Mouse (Mus musculus): ENCODE measurements around the gene Rgcc.

Rgcc gene

DNA sequence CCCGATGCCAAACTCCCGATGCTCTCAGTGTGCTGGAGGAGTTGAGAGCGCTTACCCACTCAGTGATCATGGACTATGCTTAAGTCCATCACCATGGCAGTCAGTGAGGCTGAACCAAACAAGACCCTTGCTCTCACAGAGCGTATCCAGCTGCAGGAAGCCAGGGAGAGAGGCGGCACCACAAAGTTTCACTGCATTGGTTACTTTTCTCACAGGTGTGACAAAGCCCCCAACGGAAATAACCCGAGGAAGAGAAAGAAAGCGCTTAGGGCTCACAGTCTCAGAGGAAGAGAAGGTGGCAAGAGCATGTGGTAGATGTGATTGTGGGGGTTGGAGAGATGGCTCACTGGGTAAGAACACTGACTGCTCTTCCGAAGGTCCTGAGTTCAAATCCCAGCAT lies 21.0 kb downstream of the Rgcc start:
- no peak for TF ChIP-seq CTCF (conservative IDR thresholded peaks at IDR 0.05; ENCODE audit: low read length)
- TF ChIP-seq NANOG (IDR thresholded peaks at IDR 0.05; ENCODE audit: borderline replicate concordance, low read length): no peak
- TF ChIP-seq POU5F1 (IDR thresholded peaks at IDR 0.05; ENCODE audit: borderline replicate concordance, low read length): no peak
- Histone ChIP-seq H3K4me3 (replicated peaks; ENCODE audit: low read length) (no peak overlapping the region), H3K27me3 (ENCODE audit: insufficient read depth, low read length) (no peaks in the 10 kb centered on the region), H3K36me3 (ENCODE audit: insufficient read depth, low read length) (no peaks in the 10 kb centered on the region), H3K4me1 (replicated peaks; ENCODE audit: low read depth, low read length) (peaks cover 54% of the 10 kb centered on the region), H3K9me3 (ENCODE audit: low read length) (peaks cover 5% of the 10 kb centered on the region; the same call in 1 of the 2 replicates)

DNA sequence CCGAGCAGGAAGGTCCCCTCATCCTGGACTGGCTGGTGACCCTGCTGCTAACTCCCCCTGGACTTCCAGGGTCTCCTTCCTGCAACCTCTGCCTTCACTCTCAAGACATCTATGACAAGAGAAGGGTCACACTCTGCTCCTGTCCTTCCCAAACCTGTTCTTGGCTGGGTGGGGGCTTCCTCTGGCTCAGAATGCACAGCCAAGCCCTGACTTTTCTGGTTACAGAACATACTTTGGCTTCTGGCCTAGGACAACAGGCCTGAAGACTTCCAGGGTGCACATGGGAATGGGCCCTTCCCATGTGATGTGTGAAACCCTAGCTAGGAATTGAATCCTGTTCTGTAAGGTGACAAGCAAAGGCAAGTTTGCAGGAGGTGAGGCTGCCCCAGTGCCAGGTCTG lies 22.0 kb downstream of the Rgcc start:
- TF ChIP-seq NANOG (IDR thresholded peaks at IDR 0.05; ENCODE audit: borderline replicate concordance, low read length) (no peak), POU5F1 (IDR thresholded peaks at IDR 0.05; ENCODE audit: borderline replicate concordance, low read length) (no peak), CTCF (conservative IDR thresholded peaks at IDR 0.05; ENCODE audit: low read length) (no peak)
- Histone ChIP-seq H3K4me1 (replicated peaks; ENCODE audit: low read depth, low read length) (peaks cover 55% of the 10 kb centered on the region), H3K9me3 (ENCODE audit: low read length) (peaks cover 5% of the 10 kb centered on the region; the same call in 1 of the 2 replicates), H3K36me3 (ENCODE audit: insufficient read depth, low read length) (no peaks in the 10 kb centered on the region), H3K4me3 (replicated peaks; ENCODE audit: low read length) (no peak overlapping the region), H3K27me3 (ENCODE audit: insufficient read depth, low read length) (no peaks in the 10 kb centered on the region)

DNA sequence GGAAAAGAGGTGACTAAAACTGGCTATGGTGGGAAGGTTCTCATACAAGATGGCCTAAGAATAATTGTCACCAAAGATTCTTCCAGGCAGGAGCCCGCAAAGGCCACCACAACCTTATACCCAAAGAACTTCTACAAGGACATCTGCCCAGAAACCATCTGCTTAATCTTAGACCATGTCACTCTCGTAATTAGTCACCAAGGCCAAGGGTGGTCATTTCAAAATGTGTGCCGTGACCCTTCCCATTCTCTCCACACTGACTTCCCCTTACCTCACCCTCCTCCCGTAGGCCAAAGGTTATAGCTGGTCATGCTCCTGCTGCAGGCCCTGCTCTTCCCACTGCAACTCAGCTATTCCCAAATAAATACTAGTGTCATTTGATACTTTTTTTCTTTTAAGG lies 22.5 kb downstream of the Rgcc start:
- TF ChIP-seq CTCF (conservative IDR thresholded peaks at IDR 0.05; ENCODE audit: low read length) (no peak), NANOG (IDR thresholded peaks at IDR 0.05; ENCODE audit: borderline replicate concordance, low read length) (no peak), POU5F1 (IDR thresholded peaks at IDR 0.05; ENCODE audit: borderline replicate concordance, low read length) (no peak)
- H3K27me3 ChIP-seq (ENCODE audit: insufficient read depth, low read length): no peaks in the 10 kb centered on the region
- H3K4me1 ChIP-seq (replicated peaks; ENCODE audit: low read depth, low read length): peaks cover 56% of the 10 kb centered on the region
- no peaks in the 10 kb centered on the region for H3K36me3 ChIP-seq (ENCODE audit: insufficient read depth, low read length)
- no peak overlapping the region for H3K4me3 ChIP-seq (replicated peaks; ENCODE audit: low read length)
- H3K9me3 ChIP-seq (ENCODE audit: low read length): peaks cover 5% of the 10 kb centered on the region; the same call in 1 of the 2 replicates

DNA sequence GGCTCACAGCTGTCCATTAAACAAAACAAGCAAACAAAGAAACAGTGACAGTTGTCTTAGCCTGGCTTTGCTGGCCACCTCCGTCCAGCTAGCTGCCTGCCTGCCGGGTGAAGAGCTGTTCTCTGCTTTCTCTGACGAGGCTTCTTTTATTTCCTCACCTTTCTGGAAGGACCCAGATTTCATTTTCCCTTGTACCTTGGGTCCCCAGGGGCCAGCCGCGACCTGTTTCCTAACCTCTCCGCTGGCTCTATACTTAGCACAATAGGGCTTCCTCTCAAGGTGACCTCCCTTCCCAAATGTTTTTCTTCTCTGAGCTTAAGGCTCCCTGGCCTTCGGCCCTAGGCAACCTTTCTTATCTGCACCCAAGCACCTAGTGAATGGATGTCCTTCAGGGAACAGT lies 23.5 kb downstream of the Rgcc start:
- Histone ChIP-seq H3K9me3 (ENCODE audit: low read length) (no peaks in the 10 kb centered on the region), H3K4me1 (replicated peaks; ENCODE audit: low read depth, low read length) (peaks cover 66% of the 10 kb centered on the region), H3K36me3 (ENCODE audit: insufficient read depth, low read length) (no peaks in the 10 kb centered on the region), H3K27me3 (ENCODE audit: insufficient read depth, low read length) (no peaks in the 10 kb centered on the region), H3K4me3 (replicated peaks; ENCODE audit: low read length) (peak overlapping the region; percentile 14; the same call in 1 of the 2 replicates)
- TF ChIP-seq POU5F1 (IDR thresholded peaks at IDR 0.05; ENCODE audit: borderline replicate concordance, low read length) (no peak), CTCF (conservative IDR thresholded peaks at IDR 0.05; ENCODE audit: low read length) (no peak), NANOG (IDR thresholded peaks at IDR 0.05; ENCODE audit: borderline replicate concordance, low read length) (no peak)

DNA sequence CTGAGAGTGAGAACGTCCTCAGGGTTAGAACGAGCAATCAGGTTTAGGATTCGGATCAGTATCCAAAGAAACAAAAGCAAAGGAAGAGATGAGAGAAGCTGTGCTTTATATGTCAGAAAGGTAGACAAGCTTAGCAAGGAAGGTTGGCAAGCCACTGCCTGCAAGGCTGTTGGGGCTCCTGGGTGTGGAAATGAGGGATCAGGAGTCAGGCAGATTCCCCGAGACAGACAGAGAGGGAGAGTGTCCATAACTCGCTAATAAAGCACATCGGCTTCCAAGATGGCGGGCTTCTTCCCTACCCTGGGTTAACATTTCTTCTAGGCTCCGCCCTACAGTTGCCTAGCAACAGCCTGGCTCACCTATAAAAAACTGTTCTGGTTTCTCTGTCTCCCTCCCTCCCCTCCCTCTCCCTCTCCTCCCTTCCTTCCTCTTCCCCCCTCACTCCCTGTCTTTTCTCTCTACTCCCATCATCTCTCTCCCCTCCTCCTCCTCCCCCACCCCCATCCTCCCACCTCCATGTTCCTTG lies 25.5 kb downstream of the Rgcc start:
- no peaks in the 10 kb centered on the region for H3K36me3 ChIP-seq (ENCODE audit: insufficient read depth, low read length)
- H3K27me3 ChIP-seq (ENCODE audit: insufficient read depth, low read length): no peaks in the 10 kb centered on the region
- no peak overlapping the region for H3K4me3 ChIP-seq (replicated peaks; ENCODE audit: low read length)
- peaks cover 66% of the 10 kb centered on the region for H3K4me1 ChIP-seq (replicated peaks; ENCODE audit: low read depth, low read length)
- no peaks in the 10 kb centered on the region for H3K9me3 ChIP-seq (ENCODE audit: low read length)
- no peak for TF ChIP-seq POU5F1 (IDR thresholded peaks at IDR 0.05; ENCODE audit: borderline replicate concordance, low read length)
- TF ChIP-seq NANOG (IDR thresholded peaks at IDR 0.05; ENCODE audit: borderline replicate concordance, low read length): no peak
- no peak for TF ChIP-seq CTCF (conservative IDR thresholded peaks at IDR 0.05; ENCODE audit: low read length)

DNA sequence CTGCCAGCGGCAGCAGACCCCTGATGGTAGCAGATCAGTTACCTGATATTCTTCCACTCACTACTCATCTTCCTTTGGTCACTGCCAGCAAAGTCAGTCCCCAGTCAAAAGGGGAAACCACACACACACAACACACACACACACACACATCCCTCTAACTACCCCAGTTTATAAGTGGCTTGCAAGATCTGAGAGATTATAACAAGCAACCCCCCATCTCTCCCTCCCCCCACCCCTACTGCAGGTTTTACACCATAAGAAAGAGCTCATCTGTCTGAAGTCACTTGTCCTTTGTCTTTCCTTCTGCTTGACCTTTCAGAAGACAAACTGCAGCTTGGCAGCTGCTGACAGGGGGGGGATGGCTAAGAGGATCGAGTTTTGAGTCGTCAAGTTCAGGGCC lies 26.0 kb downstream of the Rgcc start:
- Histone ChIP-seq H3K4me1 (replicated peaks; ENCODE audit: low read depth, low read length) (peaks cover 66% of the 10 kb centered on the region), H3K4me3 (replicated peaks; ENCODE audit: low read length) (no peak overlapping the region), H3K27me3 (ENCODE audit: insufficient read depth, low read length) (no peaks in the 10 kb centered on the region), H3K36me3 (ENCODE audit: insufficient read depth, low read length) (no peaks in the 10 kb centered on the region), H3K9me3 (ENCODE audit: low read length) (0 out of 2 replicates have a peak, but pooled peaks cover 1% of the 10 kb centered on the region)
- no peak for TF ChIP-seq NANOG (IDR thresholded peaks at IDR 0.05; ENCODE audit: borderline replicate concordance, low read length)
- TF ChIP-seq CTCF (conservative IDR thresholded peaks at IDR 0.05; ENCODE audit: low read length): no peak
- TF ChIP-seq POU5F1 (IDR thresholded peaks at IDR 0.05; ENCODE audit: borderline replicate concordance, low read length): no peak

DNA sequence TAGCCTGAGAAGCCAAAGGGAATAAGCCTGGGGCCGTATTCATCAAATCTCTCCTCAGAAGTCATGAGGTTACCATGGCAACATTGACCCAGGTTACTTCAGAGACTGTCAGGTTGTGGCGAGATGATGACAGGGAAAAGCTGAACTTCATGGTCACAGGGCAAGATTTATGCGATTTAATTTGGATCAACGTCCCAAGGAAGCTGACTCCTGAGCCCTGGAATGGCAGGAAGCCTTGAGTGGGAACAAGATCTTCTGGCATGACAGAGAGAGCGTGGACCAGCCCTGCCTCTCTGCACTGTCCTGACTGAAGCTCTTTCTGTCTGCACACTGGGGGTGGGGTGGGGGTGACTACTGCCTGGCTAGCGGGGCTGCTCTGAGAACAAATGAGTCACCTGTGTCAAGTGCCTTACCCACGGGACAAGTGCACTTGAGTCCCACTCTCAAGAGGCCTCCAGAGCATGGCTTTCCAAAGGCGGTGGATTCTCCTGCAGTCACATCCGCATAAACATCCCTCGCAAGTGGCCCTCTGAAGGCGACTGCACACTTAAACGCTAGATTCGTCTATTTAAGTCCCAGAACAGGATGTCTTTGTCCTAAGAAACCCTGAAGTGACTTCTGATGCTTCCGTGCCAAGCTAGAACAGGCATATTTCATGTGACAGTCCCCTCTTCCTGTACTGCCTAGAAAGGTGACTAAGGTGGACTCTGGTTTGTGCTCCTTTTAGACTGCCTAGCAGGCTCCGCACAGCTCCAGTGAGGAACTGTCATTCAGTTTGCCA lies 27.6 kb downstream of the Rgcc start:
- no peak for TF ChIP-seq NANOG (IDR thresholded peaks at IDR 0.05; ENCODE audit: borderline replicate concordance, low read length)
- no peak for TF ChIP-seq POU5F1 (IDR thresholded peaks at IDR 0.05; ENCODE audit: borderline replicate concordance, low read length)
- no peak overlapping the region for H3K4me3 ChIP-seq (replicated peaks; ENCODE audit: low read length)
- no peaks in the 10 kb centered on the region for H3K36me3 ChIP-seq (ENCODE audit: insufficient read depth, low read length)
- H3K9me3 ChIP-seq (ENCODE audit: low read length): peaks cover 8% of the 10 kb centered on the region
- H3K4me1 ChIP-seq (replicated peaks; ENCODE audit: low read depth, low read length): peaks cover 58% of the 10 kb centered on the region
- no peaks in the 10 kb centered on the region for H3K27me3 ChIP-seq (ENCODE audit: insufficient read depth, low read length)

DNA sequence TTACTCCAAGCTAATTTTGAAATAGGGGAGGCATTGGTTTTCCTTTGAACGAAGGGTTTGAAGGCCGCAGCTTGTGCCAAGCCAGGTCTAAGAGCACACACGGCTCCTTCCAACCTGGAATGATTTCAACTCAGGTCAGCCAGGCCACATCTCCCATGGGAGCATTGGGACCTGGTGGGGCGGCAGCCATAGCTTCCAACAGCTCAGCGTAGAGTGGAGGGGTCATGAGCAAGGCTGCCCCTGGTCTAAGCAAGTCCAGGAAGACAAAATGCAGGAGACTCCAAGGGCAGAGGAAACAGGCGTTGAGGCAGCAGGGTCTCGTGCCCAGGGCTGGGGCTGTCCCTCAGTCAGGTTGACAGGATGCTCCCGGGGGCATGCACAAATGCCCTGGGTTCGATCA lies 28.5 kb downstream of the Rgcc start:
- Histone ChIP-seq H3K4me1 (replicated peaks; ENCODE audit: low read depth, low read length) (peaks cover 49% of the 10 kb centered on the region), H3K36me3 (ENCODE audit: insufficient read depth, low read length) (no peaks in the 10 kb centered on the region), H3K9me3 (ENCODE audit: low read length) (peaks cover 8% of the 10 kb centered on the region), H3K4me3 (replicated peaks; ENCODE audit: low read length) (no peak overlapping the region), H3K27me3 (ENCODE audit: insufficient read depth, low read length) (peaks cover 2% of the 10 kb centered on the region; the same call in 1 of the 2 replicates)
- TF ChIP-seq NANOG (IDR thresholded peaks at IDR 0.05; ENCODE audit: borderline replicate concordance, low read length): no peak
- TF ChIP-seq POU5F1 (IDR thresholded peaks at IDR 0.05; ENCODE audit: borderline replicate concordance, low read length): no peak
- TF ChIP-seq CTCF (conservative IDR thresholded peaks at IDR 0.05; ENCODE audit: low read length): no peak
